Mouse (Mus musculus): ENCODE results near the gene Emilin1. TPM values are rescaled to one million over a fixed set of nuclear protein-coding genes. Genes with fewer than 3 reads are reported as not detected.

Gene Emilin1
- polyA plus RNA-seq, 1 experiment from 2014 or later, result 187 TPM

GRCm38 (mm10) chr5:30910481-30910880 is 2.7 kb upstream of the Emilin1 start:
- no peak overlapping the region for H3K9ac ChIP-seq (ENCODE audit: low read length)
- 0 out of 2 replicates have a peak overlapping the region, but pooled peaks have one; percentile 100 for H3K27ac ChIP-seq (ENCODE audit: low read depth)
- no peak overlapping the region for H3K4me2 ChIP-seq (ENCODE audit: low read length)
- DNase-seq (ENCODE audit: low spot score), result no peak
- no peaks in the 10 kb centered on the region for H3K27me3 ChIP-seq (replicated peaks; ENCODE audit: control insufficient read depth, insufficient read depth, low read length)
- H3K9me3 ChIP-seq (ENCODE audit: control insufficient read depth, low read length), result no peaks in the 10 kb centered on the region
- no peak overlapping the region for H3K4me3 ChIP-seq (ENCODE audit: low read depth, low read length)
- ATAC-seq (replicated peaks; ENCODE audit: low FRiP score, low TSS enrichment, low read depth), result no peak
- H3K36me3 ChIP-seq (ENCODE audit: control insufficient read depth, insufficient read depth, low read length), result peaks cover 8% of the 10 kb centered on the region
- H3K4me1 ChIP-seq (replicated peaks; ENCODE audit: control insufficient read depth, insufficient read depth, low read length), result peaks cover 45% of the 10 kb centered on the region

GRCm38 (mm10) chr5:30912156-30912555 is 1.0 kb upstream of the Emilin1 start:
- H3K4me1 ChIP-seq (replicated peaks; ENCODE audit: control insufficient read depth, insufficient read depth, low read length), result peaks cover 43% of the 10 kb centered on the region

GRCm38 (mm10) chr5:30914101-30914635 is 966 bp downstream of the Emilin1 start:
- H3K27me3 ChIP-seq (replicated peaks; ENCODE audit: control insufficient read depth, insufficient read depth, low read length), result no peaks in the 10 kb centered on the region
- DNase-seq (ENCODE audit: low spot score), result no peak
- H3K4me1 ChIP-seq (replicated peaks; ENCODE audit: control insufficient read depth, insufficient read depth, low read length), result peaks cover 34% of the 10 kb centered on the region
- peak overlapping the region; percentile 89 for H3K4me2 ChIP-seq (ENCODE audit: low read length)
- H3K4me3 ChIP-seq (ENCODE audit: low read depth, low read length), result peak overlapping the region; percentile 75
- peak overlapping the region; percentile 96 for H3K27ac ChIP-seq (ENCODE audit: low read depth)
- H3K36me3 ChIP-seq (ENCODE audit: control insufficient read depth, insufficient read depth, low read length), result peaks cover 25% of the 10 kb centered on the region
- peak overlapping the region; percentile 84 for H3K9ac ChIP-seq (ENCODE audit: low read length)
- no peak for ATAC-seq (replicated peaks; ENCODE audit: low FRiP score, low TSS enrichment, low read depth)
- H3K9me3 ChIP-seq (ENCODE audit: control insufficient read depth, low read length), result no peaks in the 10 kb centered on the region
- WGBS, result 51% methylated on average over 7 of the region's 7 CpGs

More at GRCm38 (mm10) chr5:30912156-30912555, 1.0 kb upstream of the Emilin1 start:
- DNase-seq (ENCODE audit: low spot score), result no peak
- peak overlapping the region; percentile 89 for H3K4me2 ChIP-seq (ENCODE audit: low read length)
- no peak overlapping the region for H3K4me3 ChIP-seq (ENCODE audit: low read depth, low read length)
- no peak for ATAC-seq (replicated peaks; ENCODE audit: low FRiP score, low TSS enrichment, low read depth)
- H3K9me3 ChIP-seq (ENCODE audit: control insufficient read depth, low read length), result no peaks in the 10 kb centered on the region
- H3K9ac ChIP-seq (ENCODE audit: low read length), result no peak overlapping the region; the same call in 1 of the 2 replicates
- H3K36me3 ChIP-seq (ENCODE audit: control insufficient read depth, insufficient read depth, low read length), result peaks cover 5% of the 10 kb centered on the region
- 43% methylated on average over 5 of the region's 5 CpGs for WGBS
- peak overlapping the region; percentile 96 for H3K27ac ChIP-seq (ENCODE audit: low read depth)
- H3K27me3 ChIP-seq (replicated peaks; ENCODE audit: control insufficient read depth, insufficient read depth, low read length), result no peaks in the 10 kb centered on the region

- ATAC-seq (replicated peaks; ENCODE audit: low FRiP score, low TSS enrichment, low read depth) (no peak), DNase-seq (ENCODE audit: low spot score) (no peak)
- H3K9me3 ChIP-seq (ENCODE audit: control insufficient read depth, low read length), result no peaks in the 10 kb centered on the region
- peak overlapping the region; percentile 75 for H3K4me3 ChIP-seq (ENCODE audit: low read depth, low read length)
- peaks cover 31% of the 10 kb centered on the region for H3K36me3 ChIP-seq (ENCODE audit: control insufficient read depth, insufficient read depth, low read length)
- no peaks in the 10 kb centered on the region for H3K27me3 ChIP-seq (replicated peaks; ENCODE audit: control insufficient read depth, insufficient read depth, low read length)
- H3K9ac ChIP-seq (ENCODE audit: low read length), result peak overlapping the region; percentile 84
- H3K4me2 ChIP-seq (ENCODE audit: low read length), result peak overlapping the region; percentile 89
- peaks cover 30% of the 10 kb centered on the region for H3K4me1 ChIP-seq (replicated peaks; ENCODE audit: control insufficient read depth, insufficient read depth, low read length)
- H3K27ac ChIP-seq (ENCODE audit: low read depth), result peak overlapping the region; percentile 96
- 42% methylated on average over 6 of the region's 6 CpGs for WGBS
These were observed 1.6 kb downstream of the Emilin1 start for GRCm38 (mm10) chr5:30914849-30915248.

GRCm38 (mm10) chr5:30915456-30915855 is 2.3 kb downstream of the Emilin1 start:
- WGBS, result 47% methylated on average over 9 of the region's 9 CpGs
- H3K4me3 ChIP-seq (ENCODE audit: low read depth, low read length), result peak overlapping the region; percentile 75
- DNase-seq (ENCODE audit: low spot score) (peak; percentile 61), ATAC-seq (replicated peaks; ENCODE audit: low FRiP score, low TSS enrichment, low read depth) (peak; percentile 1; the same call in 1 of the 2 replicates)
- H3K27me3 ChIP-seq (replicated peaks; ENCODE audit: control insufficient read depth, insufficient read depth, low read length), result no peaks in the 10 kb centered on the region
- H3K9me3 ChIP-seq (ENCODE audit: control insufficient read depth, low read length), result no peaks in the 10 kb centered on the region
- peaks cover 32% of the 10 kb centered on the region for H3K4me1 ChIP-seq (replicated peaks; ENCODE audit: control insufficient read depth, insufficient read depth, low read length)
- peaks cover 38% of the 10 kb centered on the region for H3K36me3 ChIP-seq (ENCODE audit: control insufficient read depth, insufficient read depth, low read length)
- H3K9ac ChIP-seq (ENCODE audit: low read length), result peak overlapping the region; percentile 84
- H3K4me2 ChIP-seq (ENCODE audit: low read length), result peak overlapping the region; percentile 89
- peak overlapping the region; percentile 96 for H3K27ac ChIP-seq (ENCODE audit: low read depth)

- peak; percentile 81 for DNase-seq (ENCODE audit: low spot score)
- peak overlapping the region; percentile 75 for H3K4me3 ChIP-seq (ENCODE audit: low read depth, low read length)
- H3K27ac ChIP-seq (ENCODE audit: low read depth), result peak overlapping the region; percentile 96; the same call in 1 of the 2 replicates
- H3K36me3 ChIP-seq (ENCODE audit: control insufficient read depth, insufficient read depth, low read length), result peaks cover 43% of the 10 kb centered on the region
- peak overlapping the region; percentile 89 for H3K4me2 ChIP-seq (ENCODE audit: low read length)
- ATAC-seq (replicated peaks; ENCODE audit: low FRiP score, low TSS enrichment, low read depth), result peak; percentile 69
- peak overlapping the region; percentile 84; the same call in 1 of the 2 replicates for H3K9ac ChIP-seq (ENCODE audit: low read length)
- WGBS, result 2% methylated on average over 7 of the region's 7 CpGs
- no peaks in the 10 kb centered on the region for H3K9me3 ChIP-seq (ENCODE audit: control insufficient read depth, low read length)
- no peaks in the 10 kb centered on the region for H3K27me3 ChIP-seq (replicated peaks; ENCODE audit: control insufficient read depth, insufficient read depth, low read length)
- H3K4me1 ChIP-seq (replicated peaks; ENCODE audit: control insufficient read depth, insufficient read depth, low read length), result peaks cover 33% of the 10 kb centered on the region
These were observed 2.8 kb downstream of the Emilin1 start for GRCm38 (mm10) chr5:30915974-30916433.

- no peak overlapping the region for H3K9ac ChIP-seq (ENCODE audit: low read length)
- DNase-seq (ENCODE audit: low spot score) (no peak), ATAC-seq (replicated peaks; ENCODE audit: low FRiP score, low TSS enrichment, low read depth) (no peak)
- no peak overlapping the region for H3K27ac ChIP-seq (ENCODE audit: low read depth)
- H3K9me3 ChIP-seq (ENCODE audit: control insufficient read depth, low read length), result no peaks in the 10 kb centered on the region
- H3K4me1 ChIP-seq (replicated peaks; ENCODE audit: control insufficient read depth, insufficient read depth, low read length), result peaks cover 31% of the 10 kb centered on the region
- 91% methylated on average over 9 of the region's 9 CpGs for WGBS
- H3K4me2 ChIP-seq (ENCODE audit: low read length), result no peak overlapping the region
- H3K27me3 ChIP-seq (replicated peaks; ENCODE audit: control insufficient read depth, insufficient read depth, low read length), result no peaks in the 10 kb centered on the region
- H3K36me3 ChIP-seq (ENCODE audit: control insufficient read depth, insufficient read depth, low read length), result peaks cover 44% of the 10 kb centered on the region
- H3K4me3 ChIP-seq (ENCODE audit: low read depth, low read length), result no peak overlapping the region
These were observed 3.6 kb downstream of the Emilin1 start for GRCm38 (mm10) chr5:30916841-30917240.

GRCm38 (mm10) chr5:30917348-30917747 is 4.1 kb downstream of the Emilin1 start:
- H3K27me3 ChIP-seq (replicated peaks; ENCODE audit: control insufficient read depth, insufficient read depth, low read length), result no peaks in the 10 kb centered on the region
- no peaks in the 10 kb centered on the region for H3K9me3 ChIP-seq (ENCODE audit: control insufficient read depth, low read length)
- H3K4me3 ChIP-seq (ENCODE audit: low read depth, low read length), result no peak overlapping the region
- DNase-seq (ENCODE audit: low spot score) (no peak), ATAC-seq (replicated peaks; ENCODE audit: low FRiP score, low TSS enrichment, low read depth) (no peak)
- H3K4me2 ChIP-seq (ENCODE audit: low read length), result no peak overlapping the region
- H3K4me1 ChIP-seq (replicated peaks; ENCODE audit: control insufficient read depth, insufficient read depth, low read length), result peaks cover 33% of the 10 kb centered on the region
- H3K9ac ChIP-seq (ENCODE audit: low read length), result no peak overlapping the region
- peaks cover 44% of the 10 kb centered on the region for H3K36me3 ChIP-seq (ENCODE audit: control insufficient read depth, insufficient read depth, low read length)
- H3K27ac ChIP-seq (ENCODE audit: low read depth), result no peak overlapping the region
- WGBS, result 89% methylated on average over 11 of the region's 11 CpGs
